Mouse (Mus musculus) midbrain, embryonic 14.5 days (tissue): Measurements from ENCODE around the gene Olfr1416. TPM values are rescaled to one million over a fixed set of nuclear protein-coding genes. Genes with fewer than 3 reads are reported as not detected.

Experiments used
- microRNA-seq: library from miRNA; unstranded; fragments of <30 nt; microRNA quantifications from one replicate; pipeline ENCODE4, GENCODE M21; 2016
- polyA plus RNA-seq: library from polyadenylated mRNA; unstranded; fragments of >200 nt; fragmentation: Nextera tagmentation; extraction: Ambion mirVana; gene quantifications from 2 replicates; pipeline ENCODE4 v1.2.1, GENCODE M21; 2014

The Olfr1416 gene
- polyA plus RNA-seq, 1 experiment from 2014 or later, result not detected

Small RNAs within 50 kb of the gene (microRNA-seq; reads per million reads assigned to microRNA genes)
- 4.7 reads per million, percentile 26 among the genes with 10 or more reads in this experiment for gene Mir6900

Other genes starting within 250 kb of the Olfr1416 start
- 286 and 304 TPM in 2 replicates for gene Ndufa10, start 11.3 kb downstream of the Olfr1416 start, polyA plus RNA-seq
- gene Olfr1415, start 11.0 kb upstream of the Olfr1416 start, polyA plus RNA-seq, result not detected in 2 replicates
- not detected in 2 replicates for gene Olfr1414, start 33.5 kb upstream of the Olfr1416 start, polyA plus RNA-seq
- not detected in 2 replicates for gene Olfr1413, start 86.2 kb upstream of the Olfr1416 start, polyA plus RNA-seq
- not detected in 2 replicates for gene Olfr1412, start 100.7 kb upstream of the Olfr1416 start, polyA plus RNA-seq
- not detected in 2 replicates for gene Olfr1411, start 109.3 kb upstream of the Olfr1416 start, polyA plus RNA-seq
- not detected in 2 replicates for gene Olfr1410, start 120.7 kb upstream of the Olfr1416 start, polyA plus RNA-seq
- not detected in 2 replicates for gene Olfr12, start 132.7 kb upstream of the Olfr1416 start, polyA plus RNA-seq
- 536 and 755 TPM in 2 replicates for gene Cops9, start 156.9 kb upstream of the Olfr1416 start, polyA plus RNA-seq
- 0.21 and 0.46 TPM in 2 replicates for gene Otos, start 163.7 kb upstream of the Olfr1416 start, polyA plus RNA-seq